Mouse (Mus musculus): Measurements from ENCODE around the gene Ankrd24. TPM values are rescaled to one million over a fixed set of nuclear protein-coding genes. Genes with fewer than 3 reads are reported as not detected.
"Not testable (repeated sequence)": the region's sequence is repeated elsewhere in the genome, so short reads cannot be mapped to it uniquely, and the experiment has no call there.

The Ankrd24 gene
- polyA plus RNA-seq, 1 experiment from 2014 or later, result 11.9 TPM

- ATAC-seq (ENCODE audit: insufficient number of reproducible peaks, low FRiP score, low TSS enrichment, low read depth), result no peak
- no peak overlapping the region for H3K27ac ChIP-seq
- no peaks in the 10 kb centered on the region for H3K9me3 ChIP-seq
- no peaks in the 10 kb centered on the region for H3K36me3 ChIP-seq
- H3K4me1 ChIP-seq, result peaks cover 32% of the 10 kb centered on the region
- H3K27me3 ChIP-seq, result no peaks in the 10 kb centered on the region
- no peak overlapping the region for H3K9ac ChIP-seq
- H3K4me2 ChIP-seq, result no peak overlapping the region
- WGBS, result 70% methylated on average over 6 of the region's 6 CpGs
- no peak overlapping the region for H3K4me3 ChIP-seq
These were observed 9.8 kb downstream of the Ankrd24 start for GRCm38 (mm10) chr10:81638101-81638500.

DNA sequence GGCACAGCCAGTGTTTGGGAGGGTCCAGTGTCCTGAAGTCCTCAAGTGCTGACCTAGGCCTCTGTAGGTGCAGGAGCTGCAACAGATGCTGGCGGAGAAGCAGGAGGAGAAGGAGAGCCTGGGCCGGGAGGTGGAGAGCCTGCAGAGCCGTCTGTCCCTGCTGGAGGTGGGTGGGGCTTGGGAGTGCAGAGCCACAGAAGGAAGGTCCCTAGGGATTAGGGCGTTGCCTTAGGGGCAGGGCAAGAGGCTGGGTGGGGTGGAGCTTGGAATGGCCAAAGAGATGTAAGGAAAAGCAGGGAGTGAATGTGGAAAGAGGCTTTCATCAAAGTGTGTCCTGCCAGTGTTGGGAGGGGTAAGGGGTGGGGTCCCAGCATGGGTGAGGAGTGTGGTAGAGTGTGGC, 12.5 kb downstream of the Ankrd24 start:
- not testable (repeated sequence) for H3K9me3 ChIP-seq; H3K27ac ChIP-seq; H3K4me2 ChIP-seq; H3K36me3 ChIP-seq; H3K4me3 ChIP-seq; H3K27me3 ChIP-seq; ATAC-seq (ENCODE audit: insufficient number of reproducible peaks, low FRiP score, low TSS enrichment, low read depth); H3K9ac ChIP-seq
- peaks cover 21% of the 10 kb centered on the region for H3K4me1 ChIP-seq
- 25% methylated on average over 4 of the region's 4 CpGs for WGBS

- Histone ChIP-seq H3K27me3 (no peaks in the 10 kb centered on the region), H3K36me3 (peaks cover under 1% of the 10 kb centered on the region; the same call in 1 of the 2 replicates), H3K4me2 (no peak overlapping the region), H3K9ac (no peak overlapping the region), H3K4me1 (peaks cover 21% of the 10 kb centered on the region), H3K4me3 (no peak overlapping the region), H3K9me3 (no peaks in the 10 kb centered on the region), H3K27ac (no peak overlapping the region)
- 87% methylated on average over 2 of the region's 2 CpGs for WGBS
- ATAC-seq (ENCODE audit: insufficient number of reproducible peaks, low FRiP score, low TSS enrichment, low read depth), result no peak
These were observed 13.2 kb downstream of the Ankrd24 start for GRCm38 (mm10) chr10:81641566-81641965.

GRCm38 (mm10) chr10:81641978-81642647, 13.8 kb downstream of the Ankrd24 start:
- WGBS, result 71% methylated on average over 8 of the region's 8 CpGs
- H3K4me3 ChIP-seq, result peak overlapping the region; percentile 69
- peaks cover 6% of the 10 kb centered on the region; the same call in 1 of the 2 replicates for H3K36me3 ChIP-seq
- no peaks in the 10 kb centered on the region for H3K9me3 ChIP-seq
- peaks cover 21% of the 10 kb centered on the region for H3K4me1 ChIP-seq
- H3K4me2 ChIP-seq, result peak overlapping the region; percentile 78
- ATAC-seq (ENCODE audit: insufficient number of reproducible peaks, low FRiP score, low TSS enrichment, low read depth), result no peak
- no peaks in the 10 kb centered on the region for H3K27me3 ChIP-seq
- H3K27ac ChIP-seq, result no peak overlapping the region
- 0 out of 2 replicates have a peak overlapping the region, but pooled peaks have one; percentile 93 for H3K9ac ChIP-seq

- peak overlapping the region; percentile 69 for H3K4me3 ChIP-seq
- peak overlapping the region; percentile 95 for H3K27ac ChIP-seq
- WGBS, result 17% methylated on average over 24 of the region's 24 CpGs
- peaks cover 21% of the 10 kb centered on the region for H3K4me1 ChIP-seq
- ATAC-seq (ENCODE audit: insufficient number of reproducible peaks, low FRiP score, low TSS enrichment, low read depth), result peak; percentile 17
- peaks cover 6% of the 10 kb centered on the region; the same call in 1 of the 2 replicates for H3K36me3 ChIP-seq
- H3K9me3 ChIP-seq, result no peaks in the 10 kb centered on the region
- no peaks in the 10 kb centered on the region for H3K27me3 ChIP-seq
- peak overlapping the region; percentile 93 for H3K9ac ChIP-seq
- peak overlapping the region; percentile 78 for H3K4me2 ChIP-seq
These were observed 14.5 kb downstream of the Ankrd24 start for GRCm38 (mm10) chr10:81642648-81643448.

DNA sequence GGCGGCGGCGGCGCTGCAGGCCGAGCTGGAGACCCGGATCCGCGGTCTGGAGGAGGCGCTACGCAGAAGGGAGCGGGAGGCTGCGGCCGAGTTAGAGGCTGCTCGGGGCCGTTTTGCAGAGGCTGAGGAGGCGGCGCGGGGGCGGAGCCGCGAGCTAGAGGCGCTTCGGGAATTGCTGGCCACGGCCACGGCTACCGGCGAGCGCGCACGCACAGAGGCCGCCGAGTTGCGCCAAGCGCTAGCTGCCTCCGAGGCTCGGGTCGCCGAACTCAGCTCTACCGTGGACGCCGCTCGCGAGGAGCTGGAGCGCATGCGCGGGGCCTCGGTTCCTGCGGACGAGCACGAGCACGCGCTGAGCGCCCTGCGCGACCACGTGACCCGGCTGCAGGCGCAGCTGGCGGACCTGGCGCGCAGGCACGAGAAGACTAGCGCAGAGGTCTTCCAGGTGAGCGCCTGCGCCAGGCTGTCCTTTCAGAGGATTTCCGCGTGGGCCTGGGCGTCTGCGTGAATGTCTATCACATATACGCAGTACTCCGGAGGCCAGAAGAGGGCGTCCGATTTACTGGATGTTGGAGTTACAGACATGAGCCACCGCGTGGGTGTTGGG, 15.2 kb downstream of the Ankrd24 start:
- WGBS, result under 1% methylated on average over 74 of the region's 75 CpGs
- no peaks in the 10 kb centered on the region for H3K9me3 ChIP-seq
- peak overlapping the region; percentile 93 for H3K9ac ChIP-seq
- H3K4me2 ChIP-seq, result peak overlapping the region; percentile 78
- H3K27me3 ChIP-seq, result no peaks in the 10 kb centered on the region
- peak; percentile 86 for ATAC-seq (ENCODE audit: insufficient number of reproducible peaks, low FRiP score, low TSS enrichment, low read depth)
- peaks cover 21% of the 10 kb centered on the region for H3K4me1 ChIP-seq
- peak overlapping the region; percentile 95 for H3K27ac ChIP-seq
- H3K36me3 ChIP-seq, result peaks cover 6% of the 10 kb centered on the region; the same call in 1 of the 2 replicates
- peak overlapping the region; percentile 69 for H3K4me3 ChIP-seq

DNA sequence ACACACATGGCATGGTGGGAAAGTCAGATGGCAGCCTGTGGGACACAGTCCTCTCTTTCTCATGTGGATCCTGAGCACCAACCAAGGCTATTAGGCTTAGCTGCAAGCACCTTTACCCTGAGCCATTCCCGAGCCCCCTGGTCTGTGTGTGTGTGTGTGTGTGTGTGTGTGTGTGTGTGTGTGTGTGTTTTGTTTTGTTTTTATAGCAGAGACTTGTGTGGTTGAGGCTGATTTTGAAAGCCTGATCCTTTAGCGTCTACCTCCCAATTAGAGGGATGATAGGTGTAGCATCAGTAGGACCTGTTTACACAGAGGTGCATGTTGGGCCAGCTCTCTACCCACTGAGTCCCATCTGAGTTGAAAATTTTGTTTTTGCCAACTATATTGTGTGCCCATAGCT, 15.8 kb downstream of the Ankrd24 start:
- ATAC-seq (ENCODE audit: insufficient number of reproducible peaks, low FRiP score, low TSS enrichment, low read depth), result no peak

GRCm38 (mm10) chr10:81644716-81645115, 16.4 kb downstream of the Ankrd24 start:
- H3K4me3 ChIP-seq, result no peak overlapping the region
- no peak overlapping the region for H3K4me2 ChIP-seq
- no peaks in the 10 kb centered on the region for H3K27me3 ChIP-seq
- H3K4me1 ChIP-seq, result peaks cover 21% of the 10 kb centered on the region
- H3K9ac ChIP-seq, result no peak overlapping the region
- ATAC-seq (ENCODE audit: insufficient number of reproducible peaks, low FRiP score, low TSS enrichment, low read depth), result no peak
- H3K9me3 ChIP-seq, result no peaks in the 10 kb centered on the region
- peaks cover 6% of the 10 kb centered on the region; the same call in 1 of the 2 replicates for H3K36me3 ChIP-seq
- WGBS, result 92% methylated on average over 18 of the region's 18 CpGs
- H3K27ac ChIP-seq, result no peak overlapping the region

More for the DNA sequence above, 15.8 kb downstream of the Ankrd24 start:
- H3K9ac ChIP-seq, result peak overlapping the region; percentile 93
- H3K27ac ChIP-seq, result peak overlapping the region; percentile 95; the same call in 1 of the 2 replicates
- peak overlapping the region; percentile 78 for H3K4me2 ChIP-seq
- no peaks in the 10 kb centered on the region for H3K27me3 ChIP-seq
- peaks cover 6% of the 10 kb centered on the region; the same call in 1 of the 2 replicates for H3K36me3 ChIP-seq
- no peaks in the 10 kb centered on the region for H3K9me3 ChIP-seq
- H3K4me1 ChIP-seq, result peaks cover 21% of the 10 kb centered on the region
- 52% methylated on average over 2 of the region's 2 CpGs for whole genome bisulfite sequencing
- H3K4me3 ChIP-seq, result peak overlapping the region; percentile 69

DNA sequence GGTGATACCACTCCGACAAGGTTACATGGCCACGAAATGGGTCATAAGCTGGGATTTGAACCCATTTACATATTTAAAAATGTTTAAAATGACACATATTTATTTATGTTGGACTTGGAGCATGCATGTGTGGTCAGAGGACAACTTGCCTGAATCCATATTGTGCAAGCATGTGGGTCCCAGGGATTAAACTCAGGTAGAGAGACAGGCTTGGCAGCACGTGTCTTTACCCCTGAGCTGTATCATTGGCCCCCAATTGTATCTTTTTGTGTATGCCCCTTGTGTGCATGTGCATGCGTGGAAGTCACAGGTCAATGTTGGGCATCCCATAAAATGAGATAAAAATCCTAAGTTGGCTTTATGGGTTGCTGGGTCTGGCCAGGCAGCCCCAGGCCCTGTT, 17.1 kb downstream of the Ankrd24 start:
- WGBS, result 89% methylated on average over 4 of the region's 4 CpGs
- no peak for ATAC-seq (ENCODE audit: insufficient number of reproducible peaks, low FRiP score, low TSS enrichment, low read depth)

DNA sequence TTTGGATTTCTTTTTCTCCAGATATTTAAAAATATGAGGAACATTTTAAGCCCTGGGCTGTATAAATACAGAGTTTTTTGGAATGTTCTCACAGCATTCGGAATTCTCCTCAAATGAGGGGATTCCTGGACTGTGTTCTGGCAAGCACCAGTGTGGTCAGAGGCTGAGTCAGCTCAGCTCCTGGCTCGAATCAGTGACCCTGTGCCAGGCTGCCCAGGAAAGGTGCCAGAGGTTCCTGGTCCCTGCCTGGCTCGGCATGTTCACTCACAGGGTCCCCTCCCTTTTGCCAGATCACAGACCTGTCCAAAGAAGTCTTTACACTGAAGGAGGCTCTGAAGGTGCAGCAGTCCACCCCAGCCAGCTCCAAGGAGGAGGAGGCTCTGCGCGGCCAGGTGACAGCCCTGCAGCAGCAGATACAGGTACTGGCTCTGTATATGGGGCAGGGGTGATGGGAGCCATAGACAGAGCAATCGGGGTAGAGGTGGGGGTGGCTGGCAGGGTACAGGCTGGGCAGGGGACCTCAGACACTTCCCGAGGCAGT, 17.7 kb downstream of the Ankrd24 start:
- Histone ChIP-seq H3K27me3 (no peaks in the 10 kb centered on the region), H3K4me2 (no peak overlapping the region), H3K4me3 (no peak overlapping the region), H3K27ac (no peak overlapping the region), H3K9ac (no peak overlapping the region), H3K9me3 (no peaks in the 10 kb centered on the region), H3K36me3 (peaks cover 6% of the 10 kb centered on the region), H3K4me1 (peaks cover 21% of the 10 kb centered on the region)
- 74% methylated on average over 7 of the region's 7 CpGs for WGBS
- ATAC-seq (ENCODE audit: insufficient number of reproducible peaks, low FRiP score, low TSS enrichment, low read depth), result no peak

More for the DNA sequence above, 17.1 kb downstream of the Ankrd24 start:
- H3K36me3 ChIP-seq, result peaks cover 6% of the 10 kb centered on the region; the same call in 1 of the 2 replicates
- H3K9me3 ChIP-seq, result no peaks in the 10 kb centered on the region
- H3K4me1 ChIP-seq, result peaks cover 21% of the 10 kb centered on the region
- H3K27ac ChIP-seq, result no peak overlapping the region
- no peaks in the 10 kb centered on the region for H3K27me3 ChIP-seq
- no peak overlapping the region for H3K4me3 ChIP-seq
- H3K4me2 ChIP-seq, result no peak overlapping the region
- H3K9ac ChIP-seq, result no peak overlapping the region
